Mouse (Mus musculus) cerebellum, adult 11 months (tissue): ENCODE measurements around the gene D630003M21Rik.

Experiments
- DNase-seq: peaks from one replicate; pipeline ENCODE4 v3.0.0; 2022

D630003M21Rik gene

DNA sequence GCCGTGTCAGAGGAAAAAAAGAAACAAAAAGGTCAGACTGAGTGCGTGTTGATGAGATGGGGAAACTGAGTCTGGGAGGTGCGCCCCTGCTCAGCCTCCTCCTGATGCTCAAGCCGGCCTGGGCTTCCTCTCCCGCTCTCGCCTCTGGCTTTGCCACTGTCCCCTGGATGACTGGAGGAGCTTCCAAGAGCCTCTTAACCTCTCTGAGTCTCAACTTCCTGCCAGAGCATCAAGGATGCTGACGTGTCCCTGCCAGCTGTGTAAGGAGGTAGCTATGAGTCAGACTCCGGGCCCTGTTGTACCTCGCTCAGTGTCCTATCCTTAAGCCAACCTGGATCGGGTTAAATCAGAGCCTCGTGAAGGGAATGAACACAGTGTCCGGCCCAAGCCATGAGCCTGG is 91.3 kb downstream of the D630003M21Rik start:
- no peak for DNase-seq

DNA sequence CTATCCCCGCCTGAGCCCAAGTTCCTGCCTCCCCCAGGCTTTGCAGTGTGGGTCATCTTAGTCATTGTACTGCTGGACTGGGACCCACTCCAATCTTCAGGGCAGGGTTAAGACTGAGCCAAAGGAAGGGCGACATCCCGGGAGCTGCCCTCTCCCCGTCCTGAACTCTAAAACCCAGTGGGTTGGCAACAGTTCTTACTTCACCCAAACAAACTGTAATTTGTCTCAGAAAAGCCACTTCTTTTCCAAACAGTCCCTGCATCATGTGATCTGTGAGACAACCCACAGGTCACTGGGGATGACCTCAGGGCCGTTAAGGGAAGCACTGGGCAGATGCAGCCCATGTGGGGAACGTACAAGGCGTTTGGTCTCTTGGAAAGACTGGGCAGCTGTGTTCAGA is 92.8 kb downstream of the D630003M21Rik start:
- DNase-seq, result no peak

GRCm38 (mm10) chr2:158133050-158133449 is 96.0 kb downstream of the D630003M21Rik start:
- no peak for DNase-seq
